ENCODE assay signal across 9 mouse cellular contexts in the genomic region with DNA sequence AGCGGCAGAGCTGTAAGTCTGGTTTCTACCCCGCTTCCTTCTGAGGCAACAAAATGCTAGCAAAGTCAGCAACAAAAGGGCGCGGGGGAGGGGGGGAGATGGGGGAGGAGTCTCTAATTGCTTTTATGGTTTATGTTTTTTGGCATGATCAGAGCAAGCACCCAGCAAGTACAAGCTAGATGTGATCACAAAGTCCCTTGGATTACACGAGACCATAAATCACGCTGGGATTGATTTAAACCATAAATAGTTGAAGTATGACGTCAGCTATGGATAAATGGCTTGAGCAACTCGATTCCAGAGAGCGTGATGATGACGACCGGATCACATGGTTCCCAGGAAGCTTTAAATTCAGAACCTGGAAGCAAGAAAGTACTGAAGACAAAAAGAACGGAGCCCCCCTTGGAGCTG. TPM values are rescaled to one million over a fixed set of nuclear protein-coding genes. Genes with fewer than 3 reads are reported as not detected.
DNase-seq lines count a peak whose midpoint lies in the region; ATAC-seq and TF ChIP-seq lines count a peak whose summit lies in the region.
"Had no signal": no experiment of that assay in that cellular context is flagged by ENCODE, and none has a peak within 500 bp of the region (broad histone marks: within the 10 kb centered on the region; RNA-seq: fewer than 3 reads in every experiment).

No protein-coding gene starts in this region.

- peak overlapping the region; percentile 56 for H3K4me2 ChIP-seq in heart, embryonic 15.5 days
- H3K4me2 ChIP-seq in hindbrain, postnatal 0 days (ENCODE audit: low read depth, low read length), result peak overlapping the region; percentile 53
- H3K4me2 ChIP-seq in midbrain, postnatal 0 days (ENCODE audit: low read depth, low read length, poor library complexity, severe bottlenecking), result peak overlapping the region; percentile 39; the same call in 1 of the 2 replicates

- ATAC-seq in heart, embryonic 15.5 days (replicated peaks; ENCODE audit: insufficient number of reproducible peaks, insufficient read depth, low FRiP score, low read depth), result no peak
- ATAC-seq in hindbrain, postnatal 0 days, result peak; percentile 24; the same call in 1 of the 2 replicates
- ATAC-seq in midbrain, postnatal 0 days (ENCODE audit: low FRiP score), result no peak

- H3K36me3 ChIP-seq in heart, embryonic 15.5 days, result no peaks in the 10 kb centered on the region
- no peaks in the 10 kb centered on the region for H3K36me3 ChIP-seq in heart, adult 2 months (ENCODE audit: control insufficient read depth, insufficient read depth, low read length)
- H3K36me3 ChIP-seq in hindbrain, postnatal 0 days (ENCODE audit: insufficient read depth, low read length), result no peaks in the 10 kb centered on the region
- H3K36me3 ChIP-seq in midbrain, postnatal 0 days (ENCODE audit: insufficient read depth, low read length), result no peaks in the 10 kb centered on the region

- no peak for DNase-seq in heart, adult 2 months
- DNase-seq in embryo, embryonic 11 days, result peak; percentile 39
- DNase-seq in hindbrain, postnatal 0 days (ENCODE audit: low spot score), result peak; percentile 46
- DNase-seq in midbrain, postnatal 0 days (ENCODE audit: low spot score), result peak; percentile 41
- no peak for DNase-seq in urinary bladder, adult 2 months (ENCODE audit: low spot score)
- no peak for DNase-seq in thymus, postnatal 25 days
- DNase-seq in lung, postnatal 4 days, result no peak
- DNase-seq: heart, postnatal 14 days had no signal

- WGBS in heart, embryonic 15.5 days, result 31% methylated on average over 12 of the region's 12 CpGs
- 34% methylated on average over 12 of the region's 12 CpGs for WGBS in heart, adult 2 months
- WGBS in hindbrain, postnatal 0 days, result 31% methylated on average over 12 of the region's 12 CpGs
- WGBS in midbrain, postnatal 0 days, result 36% methylated on average over 12 of the region's 12 CpGs

- H3K4me3 ChIP-seq in heart, embryonic 15.5 days, result peak overlapping the region; percentile 27
- no peak overlapping the region for H3K4me3 ChIP-seq in heart, adult 2 months
- H3K4me3 ChIP-seq in hindbrain, postnatal 0 days (ENCODE audit: low read length), result peak overlapping the region; percentile 25
- H3K4me3 ChIP-seq in midbrain, postnatal 0 days (ENCODE audit: low read depth, low read length), result peak overlapping the region; percentile 18

- intact Hi-C loops in heart, adult 2 months (cut with DNase I), result no loop called here

- no peak for TF ChIP-seq CTCF in heart, adult 2 months (IDR thresholded peaks at IDR 0.05)
- no peak for TF ChIP-seq CTCF in hindbrain, postnatal 0 days (IDR thresholded peaks at IDR 0.05; ENCODE audit: low read depth)
- no peak for TF ChIP-seq CTCF in midbrain, postnatal 0 days (IDR thresholded peaks at IDR 0.05)

- no peaks in the 10 kb centered on the region for H3K79me2 ChIP-seq in heart, adult 2 months (replicated peaks; ENCODE audit: control insufficient read depth, insufficient read depth, low read length)

- H3K4me1 ChIP-seq in heart, embryonic 15.5 days (replicated peaks), result peaks cover 21% of the 10 kb centered on the region
- peaks cover 3% of the 10 kb centered on the region for H3K4me1 ChIP-seq in heart, adult 2 months (ENCODE audit: control insufficient read depth, insufficient read depth, low read length)
- H3K4me1 ChIP-seq in hindbrain, postnatal 0 days (ENCODE audit: insufficient read depth, low read length), result peaks cover 5% of the 10 kb centered on the region; the same call in 1 of the 2 replicates
- peaks cover 3% of the 10 kb centered on the region; the same call in 1 of the 2 replicates for H3K4me1 ChIP-seq in midbrain, postnatal 0 days (ENCODE audit: insufficient read depth, low read length)

- H3K27me3 ChIP-seq in heart, embryonic 15.5 days, result peaks cover 22% of the 10 kb centered on the region
- H3K27me3 ChIP-seq in heart, adult 2 months (ENCODE audit: control insufficient read depth, insufficient read depth, low read length), result no peaks in the 10 kb centered on the region
- no peaks in the 10 kb centered on the region for H3K27me3 ChIP-seq in hindbrain, postnatal 0 days (ENCODE audit: insufficient read depth, low read length)
- H3K27me3 ChIP-seq in midbrain, postnatal 0 days (ENCODE audit: insufficient read depth, low read length), result 0 out of 2 replicates have a peak, but pooled peaks cover 3% of the 10 kb centered on the region

- no peak for TF ChIP-seq POLR2A in heart, adult 2 months (IDR thresholded peaks at IDR 0.05; ENCODE audit: insufficient read depth, low read depth, low read length)

- no peak overlapping the region for H3K27ac ChIP-seq in heart, embryonic 15.5 days
- no peak overlapping the region for H3K27ac ChIP-seq in heart, adult 2 months
- H3K27ac ChIP-seq in hindbrain, postnatal 0 days, result no peak overlapping the region
- no peak overlapping the region for H3K27ac ChIP-seq in midbrain, postnatal 0 days (ENCODE audit: low read depth, low read length)

- TF ChIP-seq EP300 in heart, adult 2 months (IDR thresholded peaks at IDR 0.05; ENCODE audit: insufficient read depth, low read depth, low read length), result no peak

- no peak overlapping the region for H3K9ac ChIP-seq in heart, embryonic 15.5 days
- no peak overlapping the region for H3K9ac ChIP-seq in heart, adult 2 months (ENCODE audit: low read depth, low read length)
- H3K9ac ChIP-seq in hindbrain, postnatal 0 days (replicated peaks; ENCODE audit: low read length), result no peak overlapping the region
- no peak overlapping the region for H3K9ac ChIP-seq in midbrain, postnatal 0 days (replicated peaks; ENCODE audit: low read length, poor library complexity, severe bottlenecking)

- H3K9me3 ChIP-seq in heart, embryonic 15.5 days (replicated peaks), result no peaks in the 10 kb centered on the region
- H3K9me3 ChIP-seq in hindbrain, postnatal 0 days (ENCODE audit: low read length), result no peaks in the 10 kb centered on the region
- no peaks in the 10 kb centered on the region for H3K9me3 ChIP-seq in midbrain, postnatal 0 days (ENCODE audit: low read length)

RNA-seq across cellular contexts. Expression of a gene that starts 22.9 kb away (rescaled TPM):
- polyA plus RNA-seq in heart, embryonic 15.5 days (2015; fragmentation: Nextera tagmentation; extraction: Ambion mirVana), result 6.0 and 7.0 TPM in 2 replicates
- 1 to 10 TPM; 5.5 to 5.8 TPM for total RNA-seq in heart, adult 2 months (2021)
- polyA plus RNA-seq in heart, adult 2 months (2012; rRNA removed), result 4.1 and 5.1 TPM in 2 replicates
- 22.1 and 25.2 TPM in 2 replicates for total RNA-seq in hindbrain, postnatal 0 days (2014; rRNA removed)
- polyA plus RNA-seq in hindbrain, postnatal 0 days (2015; fragmentation: Nextera tagmentation; extraction: Ambion mirVana), result 7.8 and 7.9 TPM in 2 replicates
- 24.9 and 28.2 TPM in 2 replicates for total RNA-seq in midbrain, postnatal 0 days (2014; rRNA removed)
- polyA plus RNA-seq in midbrain, postnatal 0 days (2015; fragmentation: Nextera tagmentation; extraction: Ambion mirVana), result 7.0 and 7.1 TPM in 2 replicates
- 20.1 and 21.4 TPM in 2 replicates for polyA plus RNA-seq in urinary bladder, adult 2 months (2012; rRNA removed)

Comparison
In these comparisons a context has a peak if more than half of its experiments do, and no peak if none do; other contexts are left out.
1. DNase-seq: peak in embryo, embryonic 11 days (single experiment), hindbrain, postnatal 0 days (single experiment) and midbrain, postnatal 0 days (single experiment); none in heart, adult 2 months (0 of 2), urinary bladder, adult 2 months (single experiment), thymus, postnatal 25 days (single experiment) and lung, postnatal 4 days (0 of 2).
2. Peak in every context shown above with its lines, with median percentiles within 50 percentile points of each other: H3K4me2 ChIP-seq.